Mouse (Mus musculus) embryonic fibroblast, embryonic 13.5 days (primary cell): ENCODE measurements around the gene Zdhhc9.

Experiments
- CTCF ChIP-seq: IDR thresholded peaks from 2 replicates; pipeline ENCODE4 v1.5.1; 2011; ENCODE audit warnings: mild to moderate bottlenecking, control low read depth, low read length, moderate library complexity, borderline replicate concordance; ENCODE audit not compliant: insufficient read depth
- POLR2A ChIP-seq: IDR thresholded peaks from 2 replicates; pipeline ENCODE4 v1.6.1; 2011; ENCODE audit warnings: low read depth, mild to moderate bottlenecking, control low read depth, low read length, moderate library complexity

DNA sequence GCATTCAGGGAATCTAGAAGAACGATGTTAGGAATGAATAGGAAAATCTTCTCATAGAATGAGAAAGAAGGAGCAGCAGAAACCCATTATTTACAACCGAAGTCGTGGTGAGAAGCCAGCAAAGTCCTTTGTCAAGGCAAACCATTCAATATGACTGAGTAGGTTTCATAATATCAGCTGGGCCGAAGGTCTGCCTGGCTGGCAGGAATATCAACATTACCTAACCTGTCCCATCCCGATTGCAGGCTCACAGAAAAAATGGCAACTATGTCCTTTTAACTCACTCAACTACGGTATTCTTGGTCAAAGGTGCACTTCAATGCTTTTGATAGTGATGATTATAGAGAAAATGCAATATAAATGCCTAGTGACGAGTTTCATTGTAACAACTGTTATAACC lies 17.5 kb upstream of the Zdhhc9 start:
- TF ChIP-seq POLR2A = no peak
- no peak for TF ChIP-seq CTCF
